Mouse (Mus musculus): Measurements from ENCODE around the gene Ino80e. TPM values are rescaled to one million over a fixed set of nuclear protein-coding genes. Genes with fewer than 3 reads are reported as not detected.

Ino80e gene
- polyA plus RNA-seq, 2 experiments, result 84.3 to 86.7 TPM

DNA sequence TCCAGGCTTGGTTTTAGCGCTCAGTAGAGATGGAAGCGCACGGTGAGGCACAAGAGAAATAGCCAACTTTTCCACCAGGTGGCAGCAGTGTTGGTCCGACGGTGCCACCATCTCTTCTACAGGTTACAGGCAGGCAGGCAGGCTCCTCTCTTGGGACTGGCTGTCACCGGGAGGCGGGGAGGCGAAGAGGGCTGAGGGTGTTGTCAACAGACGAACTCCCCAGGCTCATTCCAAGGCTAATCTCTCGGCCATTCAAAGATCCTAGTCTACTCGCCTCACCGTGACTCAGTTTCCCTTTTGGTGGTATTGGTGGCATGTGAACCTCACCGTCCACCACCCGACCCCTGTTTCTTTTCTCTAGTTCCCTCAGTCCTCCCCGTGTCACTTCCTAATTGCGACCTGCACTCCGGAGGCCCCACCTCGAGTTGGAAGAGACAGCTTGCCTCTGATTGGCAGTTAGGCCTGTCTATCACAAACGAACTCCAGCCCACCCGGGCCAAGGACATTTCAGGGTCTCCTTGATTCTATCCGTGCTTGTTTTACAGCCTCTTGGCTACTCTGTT, 30.1 kb downstream of the Ino80e start:
- H3K4me3 ChIP-seq (replicated peaks; ENCODE audit: low read length), result no peak overlapping the region

DNA sequence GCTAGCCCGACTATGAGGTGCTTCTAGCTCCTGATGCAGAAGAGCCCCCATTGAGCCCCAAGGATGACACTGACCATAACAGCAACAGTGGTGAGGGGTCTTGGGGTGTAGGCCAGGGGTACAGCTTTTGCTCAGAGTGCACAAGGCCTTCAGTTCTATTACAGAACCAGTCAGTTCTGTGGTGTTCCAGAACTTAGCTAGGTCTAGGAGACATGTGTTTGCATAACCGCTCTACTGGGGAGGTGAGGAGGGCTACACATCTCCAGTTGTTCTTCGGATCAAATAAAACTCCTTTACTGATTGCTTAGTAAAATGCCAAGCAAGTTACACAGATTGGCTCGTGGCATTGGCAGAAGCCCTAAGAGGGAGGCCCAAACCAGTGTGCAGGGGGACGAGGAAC, 30.6 kb downstream of the Ino80e start, which contains the start of gene 4930451I11Rik:
Gene 4930451I11Rik, minus strand, starts transcription at position 101 of the 400 bp plus-strand sequence.
- H3K27me3 ChIP-seq (ENCODE audit: control insufficient read depth, insufficient read depth, low read length), result no peaks in the 10 kb centered on the region
- 51% methylated on average over 5 of the region's 5 CpGs for WGBS

More for the DNA sequence above, 30.1 kb downstream of the Ino80e start:
- Histone ChIP-seq H3K4me2 (replicated peaks; ENCODE audit: low read depth, low read length, severe bottlenecking) (peak overlapping the region; percentile 44), H3K27me3 (ENCODE audit: control insufficient read depth, insufficient read depth, low read length) (no peaks in the 10 kb centered on the region), H3K9me3 (ENCODE audit: control insufficient read depth, low read length) (no peaks in the 10 kb centered on the region), H3K27ac (replicated peaks; ENCODE audit: low read depth, low read length) (no peak overlapping the region), H3K9ac (ENCODE audit: low read depth, low read length, severe bottlenecking) (no peak overlapping the region), H3K36me3 (ENCODE audit: control insufficient read depth, insufficient read depth, low read length) (no peaks in the 10 kb centered on the region), H3K4me1 (ENCODE audit: control insufficient read depth, insufficient read depth, low read length) (no peaks in the 10 kb centered on the region)
- TF ChIP-seq POLR2A (IDR thresholded peaks at IDR 0.05; ENCODE audit: borderline replicate concordance, extremely low read depth, insufficient read depth, insufficient read length), result no peak
- under 1% methylated on average over 21 of the region's 21 CpGs for WGBS
- DNase-seq (ENCODE audit: low spot score) (peak; percentile 77), ATAC-seq (ENCODE audit: low FRiP score, low read depth) (peak; percentile 70)

DNA sequence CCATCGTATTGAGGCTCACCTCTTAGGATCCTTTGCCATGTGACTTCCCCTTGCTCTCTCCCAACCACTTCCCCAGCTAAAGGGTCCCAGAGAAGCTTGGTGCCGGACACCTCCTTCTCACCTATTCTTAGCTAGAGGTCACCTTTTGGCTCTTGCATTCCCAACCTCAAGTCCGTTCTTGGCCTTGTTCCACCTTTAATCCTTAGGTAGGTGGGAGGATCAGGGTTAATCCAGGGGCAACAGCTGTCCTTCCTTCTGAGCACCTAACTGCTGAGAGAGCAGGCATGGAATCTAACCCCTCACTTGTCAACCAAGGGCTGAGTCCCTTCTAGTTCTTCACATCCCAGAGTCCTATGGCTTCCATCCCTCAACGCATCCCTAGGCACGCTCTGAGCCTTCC, 36.2 kb downstream of the Ino80e start:
- TF ChIP-seq POLR2A (IDR thresholded peaks at IDR 0.05; ENCODE audit: borderline replicate concordance, extremely low read depth, insufficient read depth, insufficient read length), result no peak
- Histone ChIP-seq H3K9ac (ENCODE audit: low read depth, low read length, severe bottlenecking) (no peak overlapping the region), H3K4me1 (ENCODE audit: control insufficient read depth, insufficient read depth, low read length) (0 out of 2 replicates have a peak, but pooled peaks cover 3% of the 10 kb centered on the region), H3K4me2 (replicated peaks; ENCODE audit: low read depth, low read length, severe bottlenecking) (no peak overlapping the region), H3K27ac (replicated peaks; ENCODE audit: low read depth, low read length) (no peak overlapping the region), H3K4me3 (replicated peaks; ENCODE audit: low read length) (no peak overlapping the region), H3K9me3 (ENCODE audit: control insufficient read depth, low read length) (no peaks in the 10 kb centered on the region), H3K36me3 (ENCODE audit: control insufficient read depth, insufficient read depth, low read length) (no peaks in the 10 kb centered on the region), H3K27me3 (ENCODE audit: control insufficient read depth, insufficient read depth, low read length) (peaks cover 24% of the 10 kb centered on the region; the same call in 1 of the 2 replicates)
- ATAC-seq (ENCODE audit: low FRiP score, low read depth), result no peak
- WGBS, result 61% methylated on average over 5 of the region's 5 CpGs
- no peak for DNase-seq (ENCODE audit: low spot score)

More for the DNA sequence above, 30.6 kb downstream of the Ino80e start, which contains the start of gene 4930451I11Rik:
- DNase-seq (ENCODE audit: low spot score) (no peak), ATAC-seq (ENCODE audit: low FRiP score, low read depth) (no peak)
- H3K27ac ChIP-seq (replicated peaks; ENCODE audit: low read depth, low read length), result no peak within 1 kb of the TSS
- H3K36me3 ChIP-seq (ENCODE audit: control insufficient read depth, insufficient read depth, low read length), result no peaks in the 10 kb centered on the region
- TF ChIP-seq POLR2A (IDR thresholded peaks at IDR 0.05; ENCODE audit: borderline replicate concordance, extremely low read depth, insufficient read depth, insufficient read length), result no peak
- H3K4me3 ChIP-seq (replicated peaks; ENCODE audit: low read length), result no peak within 1 kb of the TSS
- H3K9ac ChIP-seq (ENCODE audit: low read depth, low read length, severe bottlenecking), result no peak within 1 kb of the TSS
- H3K4me1 ChIP-seq (ENCODE audit: control insufficient read depth, insufficient read depth, low read length), result no peaks in the 10 kb centered on the region
- H3K9me3 ChIP-seq (ENCODE audit: control insufficient read depth, low read length), result no peaks in the 10 kb centered on the region
- H3K4me2 ChIP-seq (replicated peaks; ENCODE audit: low read depth, low read length, severe bottlenecking), result peak within 1 kb of the TSS; percentile 44

DNA sequence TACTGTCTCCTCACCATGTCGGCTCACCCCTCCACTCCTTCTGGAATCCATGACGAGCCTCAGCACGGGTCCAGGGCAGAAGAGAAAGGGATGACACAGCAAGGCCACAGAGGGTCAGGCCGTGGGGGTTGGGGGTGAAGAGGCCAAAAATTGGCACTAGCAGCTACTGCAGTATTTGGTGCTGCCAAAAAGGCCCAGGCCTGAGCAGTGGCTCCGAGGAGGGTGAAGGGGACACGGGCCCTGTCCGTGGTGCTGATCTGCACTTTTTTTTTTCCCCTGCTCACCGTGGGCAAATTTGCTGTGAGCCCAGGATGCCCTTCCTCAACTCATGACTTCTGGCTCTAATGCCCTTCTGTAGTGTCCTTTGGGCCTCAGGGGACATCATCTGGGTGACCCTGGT, 36.8 kb downstream of the Ino80e start:
- H3K4me2 ChIP-seq (replicated peaks; ENCODE audit: low read depth, low read length, severe bottlenecking), result no peak overlapping the region
- H3K9ac ChIP-seq (ENCODE audit: low read depth, low read length, severe bottlenecking), result no peak overlapping the region
- H3K4me1 ChIP-seq (ENCODE audit: control insufficient read depth, insufficient read depth, low read length), result 0 out of 2 replicates have a peak, but pooled peaks cover 3% of the 10 kb centered on the region
- H3K9me3 ChIP-seq (ENCODE audit: control insufficient read depth, low read length), result no peaks in the 10 kb centered on the region
- 17% methylated on average over 8 of the region's 8 CpGs for WGBS
- H3K27ac ChIP-seq (replicated peaks; ENCODE audit: low read depth, low read length), result no peak overlapping the region
- TF ChIP-seq POLR2A (IDR thresholded peaks at IDR 0.05; ENCODE audit: borderline replicate concordance, extremely low read depth, insufficient read depth, insufficient read length), result no peak
- ATAC-seq (ENCODE audit: low FRiP score, low read depth), result no peak
- peak; percentile 60 for DNase-seq (ENCODE audit: low spot score)
- peaks cover 24% of the 10 kb centered on the region; the same call in 1 of the 2 replicates for H3K27me3 ChIP-seq (ENCODE audit: control insufficient read depth, insufficient read depth, low read length)
- H3K36me3 ChIP-seq (ENCODE audit: control insufficient read depth, insufficient read depth, low read length), result no peaks in the 10 kb centered on the region
- no peak overlapping the region for H3K4me3 ChIP-seq (replicated peaks; ENCODE audit: low read length)

DNA sequence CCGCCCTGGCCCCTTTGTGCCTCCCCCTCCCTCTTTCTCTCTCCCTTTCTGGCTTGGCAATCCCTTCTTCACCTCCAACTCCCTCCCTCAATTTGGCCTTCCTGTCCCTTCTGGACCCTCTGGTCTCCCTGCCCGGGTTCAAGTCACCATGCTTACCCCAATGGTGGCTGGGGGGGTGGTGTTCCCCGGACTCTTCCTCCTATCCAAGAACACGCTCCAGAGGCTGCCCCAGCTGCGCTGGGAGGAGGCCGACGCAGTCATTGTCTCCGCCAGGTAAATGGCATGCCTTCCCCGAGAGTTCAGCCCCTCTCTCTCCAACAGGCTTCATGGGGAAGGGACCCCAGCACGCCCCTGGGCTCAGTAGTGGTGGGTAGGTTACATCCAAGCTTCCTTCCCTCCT, 38.2 kb downstream of the Ino80e start:
- no peak overlapping the region for H3K4me3 ChIP-seq (replicated peaks; ENCODE audit: low read length)
- TF ChIP-seq POLR2A (IDR thresholded peaks at IDR 0.05; ENCODE audit: borderline replicate concordance, extremely low read depth, insufficient read depth, insufficient read length), result no peak
- H3K27me3 ChIP-seq (ENCODE audit: control insufficient read depth, insufficient read depth, low read length), result peaks cover 24% of the 10 kb centered on the region; the same call in 1 of the 2 replicates
- 17% methylated on average over 10 of the region's 10 CpGs for WGBS
- DNase-seq (ENCODE audit: low spot score), result no peak
- no peaks in the 10 kb centered on the region for H3K36me3 ChIP-seq (ENCODE audit: control insufficient read depth, insufficient read depth, low read length)
- 0 out of 2 replicates have a peak, but pooled peaks cover 3% of the 10 kb centered on the region for H3K4me1 ChIP-seq (ENCODE audit: control insufficient read depth, insufficient read depth, low read length)
- H3K9ac ChIP-seq (ENCODE audit: low read depth, low read length, severe bottlenecking), result no peak overlapping the region
- no peak for ATAC-seq (ENCODE audit: low FRiP score, low read depth)
- H3K4me2 ChIP-seq (replicated peaks; ENCODE audit: low read depth, low read length, severe bottlenecking), result no peak overlapping the region
- no peak overlapping the region for H3K27ac ChIP-seq (replicated peaks; ENCODE audit: low read depth, low read length)
- H3K9me3 ChIP-seq (ENCODE audit: control insufficient read depth, low read length), result no peaks in the 10 kb centered on the region

Measured in limb, embryonic 14.5 days (tissue).